Mouse (Mus musculus): ENCODE data around the gene Matn4.

DNA sequence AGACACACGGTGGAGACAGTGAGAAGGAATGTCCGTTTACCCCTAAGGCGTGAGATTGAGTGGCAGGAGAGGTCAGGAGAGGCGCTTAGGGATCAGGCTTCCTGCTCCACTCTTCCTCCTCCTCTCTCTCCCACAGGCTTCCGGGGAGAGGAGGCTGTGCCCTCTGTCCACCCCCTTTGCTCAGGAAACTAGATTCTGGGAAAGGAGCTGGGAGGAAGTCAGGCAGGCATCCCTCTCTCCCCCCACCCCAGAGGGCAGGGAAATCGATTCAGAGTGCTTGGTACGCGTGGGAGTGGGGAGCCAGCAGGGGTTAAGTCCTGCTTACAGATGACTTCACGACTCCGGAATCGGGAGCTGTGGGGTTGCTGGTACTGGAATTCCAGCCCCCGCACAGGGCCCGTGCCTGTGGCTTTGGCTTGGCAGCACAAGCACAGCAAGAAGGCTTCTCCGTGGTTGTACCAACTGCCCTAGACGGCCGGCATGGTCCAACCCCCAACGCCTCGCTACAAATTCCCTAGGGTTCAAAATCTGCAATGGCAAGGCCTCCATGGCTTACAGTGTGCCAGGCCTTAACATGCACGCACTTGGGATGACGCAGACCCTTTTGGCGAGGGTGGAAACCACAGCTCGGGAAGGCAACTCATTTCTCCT is 27.7 kb upstream of the Matn4 start:
- TF ChIP-seq CTCF (IDR thresholded peaks at IDR 0.05; ENCODE audit: low read depth) (0 out of 2 replicates have a peak, but pooled peaks have one; percentile 1), EP300 (optimal IDR thresholded peaks at IDR 0.05) (no peak)

Measured in stomach, postnatal 0 days (tissue).